Mouse (Mus musculus): Measurements from ENCODE around the gene Anxa3.

The Anxa3 gene

GRCm38 (mm10) chr5:96792936-96793718 lies at the start of gene Anxa3:
Gene Anxa3, plus strand, starts transcription at chr5:96793339.
- no peak for DNase-seq (ENCODE audit: low read depth)

GRCm38 (mm10) chr5:96747195-96747984 lies 45.7 kb upstream of the Anxa3 start:
- DNase-seq (ENCODE audit: low read depth), result no peak

- DNase-seq (ENCODE audit: low read depth), result no peak
Observed at GRCm38 (mm10) chr5:96757615-96758014, 35.5 kb upstream of the Anxa3 start.

- DNase-seq (ENCODE audit: low read depth), result no peak
Observed at GRCm38 (mm10) chr5:96762021-96762420, 31.1 kb upstream of the Anxa3 start.

GRCm38 (mm10) chr5:96768846-96769471 lies 24.2 kb upstream of the Anxa3 start:
- DNase-seq (ENCODE audit: low read depth), result peak; percentile 46

GRCm38 (mm10) chr5:96783506-96784288 lies 9.4 kb upstream of the Anxa3 start:
- no peak for DNase-seq (ENCODE audit: low read depth)

GRCm38 (mm10) chr5:96785096-96785495 lies 8.0 kb upstream of the Anxa3 start:
- no peak for DNase-seq (ENCODE audit: low read depth)

- no peak for DNase-seq (ENCODE audit: low read depth)
Observed at GRCm38 (mm10) chr5:96792422-96792821, 717 bp upstream of the Anxa3 start.

GRCm38 (mm10) chr5:96793953-96794635 lies 955 bp downstream of the Anxa3 start:
- DNase-seq (ENCODE audit: low read depth), result no peak

GRCm38 (mm10) chr5:96795752-96796151 lies 2.6 kb downstream of the Anxa3 start:
- no peak for DNase-seq (ENCODE audit: low read depth)

GRCm38 (mm10) chr5:96797465-96797864 lies 4.3 kb downstream of the Anxa3 start:
- no peak for DNase-seq (ENCODE audit: low read depth)

GRCm38 (mm10) chr5:96799165-96799564 lies 6.0 kb downstream of the Anxa3 start:
- no peak for DNase-seq (ENCODE audit: low read depth)

GRCm38 (mm10) chr5:96799969-96800368 lies 6.8 kb downstream of the Anxa3 start:
- DNase-seq (ENCODE audit: low read depth), result no peak

- DNase-seq (ENCODE audit: low read depth), result no peak
Observed at GRCm38 (mm10) chr5:96802185-96802584, 9.0 kb downstream of the Anxa3 start.

GRCm38 (mm10) chr5:96803091-96803490 lies 10.0 kb downstream of the Anxa3 start:
- no peak for DNase-seq (ENCODE audit: low read depth)

GRCm38 (mm10) chr5:96804304-96804703 lies 11.2 kb downstream of the Anxa3 start:
- no peak for DNase-seq (ENCODE audit: low read depth)

GRCm38 (mm10) chr5:96804813-96805212 lies 11.7 kb downstream of the Anxa3 start:
- no peak for DNase-seq (ENCODE audit: low read depth)

- DNase-seq (ENCODE audit: low read depth), result no peak
Observed at GRCm38 (mm10) chr5:96810620-96811019, 17.5 kb downstream of the Anxa3 start.

- DNase-seq (ENCODE audit: low read depth), result no peak
Observed at GRCm38 (mm10) chr5:96824769-96825327, 31.7 kb downstream of the Anxa3 start.

GRCm38 (mm10) chr5:96827176-96827575 lies 34.0 kb downstream of the Anxa3 start:
- no peak for DNase-seq (ENCODE audit: low read depth)

GRCm38 (mm10) chr5:96834338-96834737 lies 41.2 kb downstream of the Anxa3 start:
- no peak for DNase-seq (ENCODE audit: low read depth)

Data from c-Kit-positive CD71-positive TER-119-negative erythroid progenitor cells, embryonic 14.5 days (primary cell).